Mouse (Mus musculus) left cerebral cortex, adult 8-10 months (tissue): ENCODE data around the gene Znhit2. TPM values are rescaled to one million over a fixed set of nuclear protein-coding genes. Genes with fewer than 3 reads are reported as not detected.

ENCODE experiments used
- DNase-seq, 2 experiments: peaks; one replicate each; pipeline ENCODE4 v3.0.0; 2022; ENCODE audit warnings: low spot score in 2 of 2
- microRNA-seq, 2 experiments: library from miRNA; unstranded; fragments of <30 nt; microRNA quantifications; one replicate each; pipeline ENCODE4 v1.2.0; 2022
- total RNA-seq, 4 experiments: library from RNA; stranded (reverse); gene quantifications; 2 replicates each; pipeline ENCODE4 v1.2.4; 2022

Gene Znhit2
- total RNA-seq, 4 experiments from 2014 or later = 33.0 to 38.8 (median 37.3) TPM

GRCm38 (mm10) chr19:6070571-6071250 is 9.7 kb downstream of the Znhit2 start:
- no peak for DNase-seq

- no peak for DNase-seq
These were observed 10.3 kb downstream of the Znhit2 start for GRCm38 (mm10) chr19:6071261-6071660.

DNA sequence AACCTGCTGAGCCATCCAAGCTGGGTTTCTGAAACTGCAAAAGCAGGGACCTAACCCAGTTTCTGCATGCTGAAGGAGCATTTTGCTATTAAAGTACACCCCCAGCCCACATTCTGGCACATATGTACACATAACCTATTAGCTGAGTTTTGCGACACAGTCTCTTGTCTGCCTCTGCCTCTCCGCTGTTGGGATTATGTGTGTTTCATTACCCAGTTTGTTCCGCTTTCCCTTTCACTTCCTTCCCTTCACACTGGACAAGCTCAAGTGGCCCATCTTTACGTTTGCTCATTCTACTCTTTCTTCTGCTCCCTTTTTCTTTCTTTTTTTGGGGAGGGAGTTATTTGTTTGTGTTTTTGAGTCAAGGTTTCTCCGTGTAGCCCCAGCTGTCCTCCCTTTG is 12.9 kb downstream of the Znhit2 start:
- DNase-seq = no peak

- peak; percentile 79 to 82 for DNase-seq
These were observed 15.8 kb downstream of the Znhit2 start, which contains the start of gene Vps51 for GRCm38 (mm10) chr19:6076564-6077393. TSS of gene Vps51 (minus strand) at chr19:6077231.

GRCm38 (mm10) chr19:6079983-6080480 is 19.0 kb downstream of the Znhit2 start, which contains the start of gene Tmem262:
TSS of gene Tmem262 (plus strand) at chr19:6080033.
- DNase-seq = no peak

- DNase-seq = no peak
These were observed 21.2 kb downstream of the Znhit2 start, which contains the start of gene Gm28374 for GRCm38 (mm10) chr19:6082156-6082555. TSS of gene Gm28374 (minus strand) at chr19:6082256.

GRCm38 (mm10) chr19:6084478-6085248 is 23.7 kb downstream of the Znhit2 start, which contains the start of the genes Zfpl1 and Cdca5:
TSS of gene Zfpl1 (minus strand) at chr19:6084956.
TSS of gene Cdca5 (plus strand) at chr19:6084983.
- DNase-seq = peak; percentile 97 to 98

- DNase-seq = no peak
These were observed 24.5 kb downstream of the Znhit2 start for GRCm38 (mm10) chr19:6085417-6085879.

- no peak for DNase-seq
These were observed 27.8 kb downstream of the Znhit2 start for GRCm38 (mm10) chr19:6088841-6089240.

- DNase-seq = no peak
These were observed 33.1 kb downstream of the Znhit2 start, which contains the start of gene AC131692.1 for GRCm38 (mm10) chr19:6094119-6094518. TSS of gene AC131692.1 (plus strand) at chr19:6094419.

DNA sequence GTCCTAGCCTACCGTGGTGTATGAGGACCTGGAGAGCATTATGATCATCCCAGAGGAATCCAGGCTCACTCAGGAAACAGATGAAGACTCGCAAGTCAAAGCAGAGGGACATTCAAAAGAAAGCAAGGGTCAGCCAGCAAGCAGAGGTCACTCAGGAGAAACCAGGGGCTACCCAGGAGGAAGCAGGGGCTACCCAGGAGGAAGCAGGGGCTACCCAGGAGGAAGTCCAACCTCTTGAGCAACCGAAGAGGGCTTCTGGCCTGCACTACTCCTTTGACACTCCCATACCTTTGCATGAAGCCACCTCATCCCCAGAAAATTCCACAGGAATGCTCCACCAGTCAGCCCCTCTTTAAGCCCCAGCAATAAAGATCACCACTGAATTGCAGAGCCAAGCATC is 36.9 kb downstream of the Znhit2 start:
- no peak for DNase-seq

DNA sequence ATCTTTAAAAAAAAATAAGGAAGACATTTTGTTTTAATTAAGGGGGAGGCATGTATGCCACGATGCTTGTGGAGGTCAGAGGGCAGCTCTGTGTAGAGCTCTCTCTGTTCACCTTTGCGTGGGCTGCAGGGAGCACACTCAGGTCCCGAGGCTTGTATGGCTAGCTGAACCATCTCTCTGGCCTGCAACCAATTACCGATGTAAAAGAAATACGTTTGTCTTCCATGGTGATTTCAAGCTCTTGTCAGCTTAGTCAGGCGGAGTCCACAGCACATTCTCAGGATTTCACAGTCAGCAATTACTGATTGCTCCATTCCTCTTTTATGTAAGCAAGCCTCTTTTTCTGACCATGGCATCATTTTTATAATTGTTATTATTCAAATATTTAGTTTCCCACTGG is 40.2 kb downstream of the Znhit2 start:
- DNase-seq = no peak

GRCm38 (mm10) chr19:6102169-6102853 is 41.3 kb downstream of the Znhit2 start:
- DNase-seq = no peak

GRCm38 (mm10) chr19:6104476-6104875 is 43.5 kb downstream of the Znhit2 start:
- no peak for DNase-seq

- DNase-seq = no peak
These were observed 44.6 kb downstream of the Znhit2 start, which contains the start of gene Naaladl1 for GRCm38 (mm10) chr19:6105586-6105985. TSS of gene Naaladl1 (plus strand) at chr19:6105782.

Small RNA genes within 50 kb of the gene (microRNA-seq; reads per million reads assigned to microRNA genes)
- gene Mir6988 = 2.1 to 2.9 reads per million in 2 experiments

Other genes with a start within 250 kb of the Znhit2 start
- gene Frmd8, start 185.9 kb upstream of the Znhit2 start, total RNA-seq = 10 to 100 TPM; 12.1 to 19.9 (median 13.7) TPM
- 1 to 10 TPM; 3.2 to 5.1 (median 4.1) TPM for gene Slc25a45, start 183.4 kb upstream of the Znhit2 start, total RNA-seq
- 1 to 10 TPM; 3.9 to 5.6 (median 5.0) TPM for gene Tigd3, start 167.0 kb upstream of the Znhit2 start, total RNA-seq
- 10 to 100 TPM; 76.4 to 87.8 (median 81.6) TPM for gene Dpf2, start 148.2 kb upstream of the Znhit2 start, total RNA-seq
- 1 to 10 TPM; 6.1 to 7.4 (median 6.4) TPM for gene Cdc42ep2, start 136.4 kb upstream of the Znhit2 start, total RNA-seq
- gene Pola2, start 97.0 kb upstream of the Znhit2 start, total RNA-seq = 1 to 10 TPM; 4.4 to 6.6 (median 5.6) TPM
- not detected for gene Slc22a20, start 75.0 kb upstream of the Znhit2 start, total RNA-seq
- 10 to 100 TPM; 25.6 to 31.5 (median 28.0) TPM for gene Capn1, start 45.3 kb upstream of the Znhit2 start, total RNA-seq
- 10 to 100 TPM; 35.7 to 40.3 (median 37.6) TPM for gene Syvn1, start 14.6 kb upstream of the Znhit2 start, total RNA-seq
- gene Mrpl49, start 3.4 kb upstream of the Znhit2 start, total RNA-seq = 10 to 100 TPM; 42.7 to 55.2 (median 44.9) TPM
- 100 to 1,000 TPM; 737 to 869 (median 805) TPM for gene Fau, start 3.3 kb upstream of the Znhit2 start, total RNA-seq
- 10 to 100 TPM; 18.9 to 29.9 (median 23.2) TPM for gene Tm7sf2, start 7.2 kb downstream of the Znhit2 start, total RNA-seq
- 10 to 100 TPM; 79.4 to 88.4 (median 84.3) TPM for gene Vps51, start 16.0 kb downstream of the Znhit2 start, total RNA-seq
- not detected for gene Tmem262, start 18.8 kb downstream of the Znhit2 start, total RNA-seq
- 1 to 10 TPM in 1 of 4 experiments, not detected in 3; 1.1 TPM for gene Gm28374, start 21.1 kb downstream of the Znhit2 start, total RNA-seq
- gene Zfpl1, start 23.8 kb downstream of the Znhit2 start, total RNA-seq = 10 to 100 TPM; 38.9 to 44.5 (median 41.9) TPM
- under 1 TPM in 3 of 4 experiments, not detected in 1; 0.21 to 0.25 (median 0.23) TPM for gene Cdca5, start 23.8 kb downstream of the Znhit2 start, total RNA-seq
- not detected for gene AC131692.1, start 33.2 kb downstream of the Znhit2 start, total RNA-seq
- under 1 TPM; 0.14 to 0.44 (median 0.17) TPM for gene Naaladl1, start 44.6 kb downstream of the Znhit2 start, total RNA-seq
- gene Sac3d1, start 57.5 kb downstream of the Znhit2 start, total RNA-seq = 10 to 100 TPM; 13.0 to 20.1 (median 16.1) TPM
- 10 to 100 TPM; 36.9 to 50.9 (median 45.7) TPM for gene Snx15, start 67.1 kb downstream of the Znhit2 start, total RNA-seq
- 1 to 10 TPM in 1 of 4 experiments, under 1 TPM in 3; 0.67 to 1.4 (median 0.76) TPM for gene Batf2, start 79.8 kb downstream of the Znhit2 start, total RNA-seq
- gene Arl2, start 80.4 kb downstream of the Znhit2 start, total RNA-seq = 100 to 1,000 TPM in 2 of 4 experiments, 10 to 100 TPM in 2; 89.4 to 109 (median 102) TPM
- under 1 TPM in 2 of 4 experiments, not detected in 2; 0.51 to 0.73 TPM for gene Majin, start 123.2 kb downstream of the Znhit2 start, total RNA-seq
- not detected for gene Gpha2, start 165.2 kb downstream of the Znhit2 start, total RNA-seq
- 100 to 1,000 TPM; 148 to 158 (median 153) TPM for gene Ppp2r5b, start 174.7 kb downstream of the Znhit2 start, total RNA-seq
- 10 to 100 TPM; 31.8 to 35.7 (median 35.4) TPM for gene Atg2a, start 180.5 kb downstream of the Znhit2 start, total RNA-seq
- gene Ehd1, start 215.5 kb downstream of the Znhit2 start, total RNA-seq = 10 to 100 TPM; 31.0 to 36.8 (median 35.8) TPM
- 1 to 10 TPM; 5.4 to 7.4 (median 5.5) TPM for gene Cdc42bpg, start 245.3 kb downstream of the Znhit2 start, total RNA-seq